Mouse (Mus musculus): ENCODE data around the gene Sec24d.
A peak's percentile ranks its signal among the peaks of the same experiment; 100 is the strongest.

Gene Sec24d

GRCm38 (mm10) chr3:123397562-123398481, 130.6 kb downstream of the Sec24d start:
- DNase-seq (ENCODE audit: low read depth, low spot score): peak; percentile 69

GRCm38 (mm10) chr3:123404945-123405344, 137.7 kb downstream of the Sec24d start:
- DNase-seq (ENCODE audit: low read depth, low spot score): no peak

- DNase-seq (ENCODE audit: low read depth, low spot score): no peak
Observed at GRCm38 (mm10) chr3:123411821-123412578, 144.7 kb downstream of the Sec24d start.

GRCm38 (mm10) chr3:123413173-123413572, 145.9 kb downstream of the Sec24d start:
- no peak for DNase-seq (ENCODE audit: low read depth, low spot score)

Data from 3T3-L1 (cell line).